ENCODE assay signal across 30 mouse cellular contexts in genomic region chrX:85289846-85290245, GRCm38 (mm10). TPM values are rescaled to one million over a fixed set of nuclear protein-coding genes. Genes with fewer than 3 reads are reported as not detected.
DNase-seq lines count a peak whose midpoint lies in the region; ATAC-seq and TF ChIP-seq lines count a peak whose summit lies in the region.
"Had no signal": no experiment of that assay in that cellular context is flagged by ENCODE, and none has a peak within 500 bp of the region (broad histone marks: within the 10 kb centered on the region; RNA-seq: fewer than 3 reads in every experiment).

No protein-coding gene starts in this region.

- H3K36me3 ChIP-seq in MEL (ENCODE audit: control insufficient read depth in 1 of 2, insufficient read depth in 2 of 2, low read length in 2 of 2), result no peaks in the 10 kb centered on the region
- H3K36me3 ChIP-seq in hindbrain, embryonic 11.5 days (ENCODE audit: control insufficient read depth, insufficient read depth, low read length), result no peaks in the 10 kb centered on the region
- H3K36me3 ChIP-seq: embryonic facial prominence, embryonic 13.5 days; embryonic facial prominence, embryonic 15.5 days; forebrain, embryonic 15.5 days; G1E had no signal

- no peak overlapping the region for H3K4me2 ChIP-seq in hindbrain, embryonic 11.5 days (replicated peaks; ENCODE audit: low read depth, low read length)
- H3K4me2 ChIP-seq: embryonic facial prominence, embryonic 13.5 days; embryonic facial prominence, embryonic 15.5 days; forebrain, embryonic 13.5 days; forebrain, embryonic 15.5 days had no signal

- H3K27ac ChIP-seq in MEL (ENCODE audit: control insufficient read depth, low read depth, low read length), result no peak overlapping the region
- peak overlapping the region; percentile 71 for H3K27ac ChIP-seq in bone marrow macrophage, adult 2 months (ENCODE audit: insufficient read depth, low read depth, low read length)
- H3K27ac ChIP-seq in embryonic fibroblast, embryonic 13.5 days (ENCODE audit: insufficient read depth, low read length), result peak overlapping the region; percentile 84
- no peak overlapping the region for H3K27ac ChIP-seq in hindbrain, embryonic 11.5 days (ENCODE audit: low read depth, low read length)
- H3K27ac ChIP-seq: embryonic facial prominence, embryonic 13.5 days; embryonic facial prominence, embryonic 15.5 days; forebrain, embryonic 13.5 days; forebrain, embryonic 15.5 days had no signal

- no peak for TF ChIP-seq EP300 in MEL (IDR thresholded peaks at IDR 0.05; ENCODE audit: low read depth in 1 of 2, low read length in 2 of 2)

- peak; percentile 5 for DNase-seq in MEL (ENCODE audit: low read depth, low spot score)
- DNase-seq in cerebellum, adult 11 months, result no peak
- DNase-seq in adrenal gland, adult (ENCODE audit: inconsistent age in 2 of 2, low spot score in 1 of 2), result no peak
- no peak for DNase-seq in layer of hippocampus, adult 11-12 months (ENCODE audit: low spot score)
- no peak for DNase-seq in hindbrain, embryonic 11.5 days (ENCODE audit: low spot score)
- DNase-seq: adrenal gland, adult 2 months; adrenal gland, postnatal 10 days; adrenal gland, postnatal 25 days; B cell, adult 2 months; cerebellum, adult 18-20 months; cerebellum, adult 8-10 months; cerebellum, adult 9-11 months; cerebellum, postnatal 14 days; cerebellum, postnatal 36 days; forebrain, postnatal 0 days had no signal

- ATAC-seq in hindbrain, embryonic 11.5 days (ENCODE audit: low FRiP score), result no peak
- ATAC-seq: activated CD4-positive, CD25-positive, alpha-beta regulatory T cell, adult 4 months; CD4-positive, CD25-positive, alpha-beta regulatory T cell, adult 4 months; forebrain, embryonic 13.5 days; forebrain, embryonic 15.5 days; forebrain, postnatal 0 days; Patski had no signal

- no peak overlapping the region for H3K9ac ChIP-seq in MEL (ENCODE audit: control insufficient read depth, low read depth, low read length, poor library complexity, severe bottlenecking)
- H3K9ac ChIP-seq in hindbrain, embryonic 11.5 days (ENCODE audit: low read depth, low read length), result no peak overlapping the region
- H3K9ac ChIP-seq: embryonic facial prominence, embryonic 13.5 days; embryonic facial prominence, embryonic 15.5 days; forebrain, embryonic 13.5 days; forebrain, embryonic 15.5 days; forebrain, postnatal 0 days had no signal

- H3K79me2 ChIP-seq in MEL (ENCODE audit: control insufficient read depth, insufficient read depth, low read length, poor library complexity), result no peaks in the 10 kb centered on the region

- H3K9me3 ChIP-seq in MEL (replicated peaks; ENCODE audit: insufficient read depth, low read length), result no peaks in the 10 kb centered on the region
- no peaks in the 10 kb centered on the region for H3K9me3 ChIP-seq in hindbrain, embryonic 11.5 days (ENCODE audit: control insufficient read depth, low read length)
- H3K9me3 ChIP-seq: embryonic facial prominence, embryonic 15.5 days; forebrain, embryonic 13.5 days; forebrain, embryonic 15.5 days; G1E had no signal

- WGBS in hindbrain, embryonic 11.5 days, result 88% methylated on average over 1 of the region's 1 CpGs

- no peaks in the 10 kb centered on the region for H3K27me3 ChIP-seq in MEL (ENCODE audit: control insufficient read depth in 1 of 2, insufficient read depth in 2 of 2, low read length in 2 of 2)
- H3K27me3 ChIP-seq in hindbrain, embryonic 11.5 days (ENCODE audit: control insufficient read depth, insufficient read depth, low read length), result no peaks in the 10 kb centered on the region
- H3K27me3 ChIP-seq: CH12.LX; embryonic facial prominence, embryonic 13.5 days; embryonic facial prominence, embryonic 15.5 days; forebrain, embryonic 13.5 days; forebrain, embryonic 15.5 days had no signal

- no peak for TF ChIP-seq POLR2A in MEL (IDR thresholded peaks at IDR 0.05; ENCODE audit: control insufficient read depth in 1 of 2, insufficient read depth in 1 of 2, low read depth in 1 of 2, low read length in 2 of 2, poor library complexity in 1 of 2)
- TF ChIP-seq POLR2A in bone marrow macrophage, adult 2 months (IDR thresholded peaks at IDR 0.05; ENCODE audit: borderline replicate concordance, low read depth, low read length), result no peak
- TF ChIP-seq POLR2A in embryonic fibroblast, embryonic 13.5 days (IDR thresholded peaks at IDR 0.05; ENCODE audit: low read depth, low read length), result no peak

- TF ChIP-seq RAD21 in MEL (IDR thresholded peaks at IDR 0.05; ENCODE audit: low read depth, low read length), result no peak

- no peak overlapping the region for H3K4me3 ChIP-seq in MEL (ENCODE audit: control insufficient read depth in 1 of 2, insufficient read depth in 1 of 2, low read depth in 2 of 2, low read length in 2 of 2)
- no peak overlapping the region for H3K4me3 ChIP-seq in bone marrow macrophage, adult 2 months (ENCODE audit: insufficient read depth, low read length)
- no peak overlapping the region for H3K4me3 ChIP-seq in embryonic fibroblast, embryonic 13.5 days (ENCODE audit: insufficient read depth, low read length)
- no peak overlapping the region for H3K4me3 ChIP-seq in hindbrain, embryonic 11.5 days (ENCODE audit: low read depth, low read length)
- H3K4me3 ChIP-seq: embryonic facial prominence, embryonic 13.5 days; embryonic facial prominence, embryonic 15.5 days; forebrain, embryonic 13.5 days; forebrain, embryonic 15.5 days had no signal

- TF ChIP-seq CTCF in MEL (IDR thresholded peaks at IDR 0.05 in 2 of 3, conservative IDR thresholded peaks at IDR 0.05 in 1 of 3; ENCODE audit: control insufficient read depth in 1 of 3, insufficient read depth in 1 of 3, low read depth in 2 of 3, low read length in 3 of 3, poor library complexity in 1 of 3, severe bottlenecking in 1 of 3), result no peak
- TF ChIP-seq CTCF in bone marrow macrophage, adult 2 months (IDR thresholded peaks at IDR 0.05; ENCODE audit: low read depth, low read length), result no peak
- TF ChIP-seq CTCF in embryonic fibroblast, embryonic 13.5 days (IDR thresholded peaks at IDR 0.05; ENCODE audit: borderline replicate concordance, insufficient read depth, low read length), result no peak

- H3K4me1 ChIP-seq in MEL (ENCODE audit: control insufficient read depth in 1 of 2, insufficient read depth in 2 of 2, low read length in 2 of 2), result no peaks in the 10 kb centered on the region
- H3K4me1 ChIP-seq in bone marrow macrophage, adult 2 months (ENCODE audit: control insufficient read depth, insufficient read depth, low read length), result peaks cover 14% of the 10 kb centered on the region
- no peaks in the 10 kb centered on the region; the same call in 1 of the 2 replicates for H3K4me1 ChIP-seq in embryonic fibroblast, embryonic 13.5 days (ENCODE audit: control insufficient read depth, insufficient read depth, low read length)
- no peaks in the 10 kb centered on the region for H3K4me1 ChIP-seq in hindbrain, embryonic 11.5 days (replicated peaks; ENCODE audit: control insufficient read depth, insufficient read depth, low read length)
- H3K4me1 ChIP-seq: embryonic facial prominence, embryonic 13.5 days; embryonic facial prominence, embryonic 15.5 days; forebrain, embryonic 13.5 days; forebrain, embryonic 15.5 days had no signal

TF ChIP-seq in MEL, 35 proteins besides CTCF, POLR2A, EP300 and RAD21:
- TF ChIP-seq SIN3A (IDR thresholded peaks at IDR 0.05; ENCODE audit: low read length) (no peak), KAT2A (conservative IDR thresholded peaks at IDR 0.05; ENCODE audit: low read depth, low read length) (no peak), ZKSCAN1 (IDR thresholded peaks at IDR 0.05; ENCODE audit: low read depth, low read length) (no peak), NRF1 (IDR thresholded peaks at IDR 0.05; ENCODE audit: insufficient read depth, low read depth, low read length, poor library complexity, severe bottlenecking) (no peak), MYC (IDR thresholded peaks at IDR 0.05; ENCODE audit: low read depth, low read length) (no peak), JUND (IDR thresholded peaks at IDR 0.05; ENCODE audit: low read depth, low read length) (no peak), ZMIZ1 (IDR thresholded peaks at IDR 0.05; ENCODE audit: low read depth, low read length) (no peak), MAZ (IDR thresholded peaks at IDR 0.05; ENCODE audit: low read depth, low read length) (no peak), ELF1 (IDR thresholded peaks at IDR 0.05; ENCODE audit: low read depth, low read length) (no peak), RCOR1 (IDR thresholded peaks at IDR 0.05; ENCODE audit: low read depth, low read length) (no peak), SMC3 (IDR thresholded peaks at IDR 0.05; ENCODE audit: low read depth, low read length) (no peak), UBTF (IDR thresholded peaks at IDR 0.05; ENCODE audit: borderline replicate concordance, insufficient read depth, low read depth, low read length) (no peak), CHD1 (IDR thresholded peaks at IDR 0.05; ENCODE audit: low read depth, low read length) (no peak), MAFK (IDR thresholded peaks at IDR 0.05; ENCODE audit: borderline replicate concordance, low read depth, low read length) (no peak), GATA1 (IDR thresholded peaks at IDR 0.05; ENCODE audit: low read depth, low read length) (no peak), TCF12 (IDR thresholded peaks at IDR 0.05; ENCODE audit: low read depth, low read length) (no peak), ZC3H11A (IDR thresholded peaks at IDR 0.05; ENCODE audit: low read depth, low read length) (no peak), E2F4 (IDR thresholded peaks at IDR 0.05; ENCODE audit: borderline replicate concordance, low read depth, low read length) (no peak), MXI1 (IDR thresholded peaks at IDR 0.05; ENCODE audit: low read depth, low read length) (no peak), ETS1 (IDR thresholded peaks at IDR 0.05; ENCODE audit: low read depth, low read length) (no peak)
TF ChIP-seq in MEL: peak in this region for 0.

RNA-seq across cellular contexts. Expression of gene Fthl17a, which starts 40.4 kb away (rescaled TPM):
- total RNA-seq in MEL (2012; rRNA removed), result not detected in 2 replicates
- polyA plus RNA-seq in MEL (2012; ENCODE audit: insufficient read depth in 1 of 2, insufficient read length in 2 of 2, low read depth in 1 of 2, low replicate concordance in 2 of 2, missing spikeins in 1 of 2), result not detected
- not detected in 2 replicates for polyA plus RNA-seq in bone marrow macrophage, adult 2 months (2012; ENCODE audit: insufficient read depth, insufficient read length, missing spikeins)
- not detected in 2 replicates for polyA plus RNA-seq in embryonic fibroblast, embryonic 13.5 days (2011; ENCODE audit: insufficient read length, low read depth, missing spikeins)
- polyA plus RNA-seq in hindbrain, embryonic 11.5 days (2014; fragmentation: Nextera tagmentation; extraction: Ambion mirVana), result not detected in 2 replicates
- total RNA-seq: adrenal gland, adult 2 months; adrenal gland, postnatal 10 days; adrenal gland, postnatal 25 days; adrenal gland, postnatal 4 days; CH12.LX; forebrain, postnatal 0 days; G1E had no signal
- polyA plus RNA-seq: activated CD4-positive, CD25-positive, alpha-beta regulatory T cell, adult 4 months; adrenal gland, adult 2 months; CD4-positive, CD25-positive, alpha-beta regulatory T cell, adult 4 months; cortical plate, adult 2 months; embryonic facial prominence, embryonic 11.5 days; embryonic facial prominence, embryonic 13.5 days; embryonic facial prominence, embryonic 15.5 days; forebrain, embryonic 11.5 days; forebrain, embryonic 13.5 days; forebrain, embryonic 15.5 days; forebrain, postnatal 0 days; G1E; Patski had no signal

Comparison
In these comparisons a context has a peak if more than half of its experiments do, and no peak if none do; other contexts are left out.
1. H3K27ac ChIP-seq: peak in bone marrow macrophage, adult 2 months (single experiment) and embryonic fibroblast, embryonic 13.5 days (single experiment); none in MEL (single experiment) and hindbrain, embryonic 11.5 days (single experiment).